Mouse (Mus musculus) spleen, adult 2 months (tissue): ENCODE measurements around the gene Psmb7.

Experiments used
- CTCF ChIP-seq: fragments of 200-500 bp; IDR thresholded peaks from 2 replicates; pipeline ENCODE4 v1.5.1; 2011; ENCODE audit warnings: mild to moderate bottlenecking, inconsistent platforms; ENCODE audit not compliant: insufficient read depth, insufficient read length, insufficient replicate concordance; ENCODE audit errors: extremely low read depth
- POLR2A ChIP-seq: fragments of 200-500 bp; IDR thresholded peaks from 2 replicates; pipeline ENCODE4 v1.6.1; 2011; ENCODE audit warnings: low read depth, low read length, inconsistent platforms

GRCm38 (mm10) chr2:38612596-38612995 lies 31.3 kb downstream of the Psmb7 start:
- TF ChIP-seq CTCF (no peak), POLR2A (no peak)
